ENCODE assay signal across 22 mouse cellular contexts in the genomic region with DNA sequence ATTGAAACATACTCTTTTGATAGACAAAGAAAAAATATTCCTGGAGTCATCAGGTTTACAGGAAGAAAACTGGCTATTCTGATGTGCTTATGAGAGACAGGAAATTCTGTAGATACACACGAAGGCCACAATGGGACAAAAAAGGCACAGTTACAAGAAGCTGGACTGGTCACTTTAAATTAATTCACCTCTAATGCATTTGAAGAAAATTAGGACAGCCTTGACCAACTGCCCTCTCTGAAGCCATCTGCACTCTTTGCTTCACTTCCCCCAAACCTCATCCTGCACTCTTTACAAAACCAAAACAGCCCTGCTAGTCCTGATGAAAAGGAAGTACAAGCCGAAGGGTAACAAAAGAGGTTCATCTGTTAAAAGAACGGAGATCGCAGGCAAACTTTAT.
A peak's percentile ranks its signal among the peaks of the same experiment; 100 is the strongest.
DNase-seq lines count a peak whose midpoint lies in the region; ATAC-seq lines count a peak whose summit lies in the region.
"Had no signal": no experiment of that assay in that cellular context is flagged by ENCODE, and none has a peak within 500 bp of the region (broad histone marks: within the 10 kb centered on the region; RNA-seq: fewer than 3 reads in every experiment).

No protein-coding gene starts in this region.

- no peak overlapping the region for H3K4me3 ChIP-seq in forebrain, embryonic 10.5 days
- H3K4me3 ChIP-seq: embryonic facial prominence, embryonic 13.5 days; forebrain, embryonic 15.5 days; heart, adult 2 months; heart, embryonic 15.5 days; hindbrain, embryonic 10.5 days; intestine, embryonic 15.5 days had no signal

- intact Hi-C loops in gastrocnemius, postnatal 36 days (cut with DNase I), result no loop called here

- whole genome bisulfite sequencing in forebrain, embryonic 10.5 days, result 70% methylated on average over 4 of the region's 4 CpGs

- no peak for DNase-seq in cerebellum, postnatal 4 days (ENCODE audit: low spot score in 2 of 2)
- DNase-seq in cerebellum, adult 11 months, result peak; percentile 38
- peak; percentile 41 for DNase-seq in cerebellum, adult 8-10 months
- DNase-seq in cerebellum, postnatal 14 days, result peak; percentile 21 to 40
- no peak for DNase-seq in forebrain, embryonic 10.5 days (ENCODE audit: extremely low spot score, low spot score)
- no peak for DNase-seq in embryo, embryonic 10 days (ENCODE audit: low spot score)
- DNase-seq in gastrocnemius, postnatal 36 days, result no peak
- DNase-seq: adrenal gland, postnatal 10 days; B cell, adult 2 months; gastrocnemius, postnatal 10 days; heart, adult 2 months; heart, postnatal 14 days; kidney, adult 18-20 months had no signal

- ATAC-seq in cerebellum, adult (ENCODE audit: insufficient number of reproducible peaks, low FRiP score, low TSS enrichment), result peak; percentile 66; the same call in 1 of the 2 replicates
- ATAC-seq: CD4-positive, CD25-positive, alpha-beta regulatory T cell, adult 4 months; forebrain, embryonic 15.5 days; intestine, embryonic 15.5 days had no signal

- H3K27ac ChIP-seq in forebrain, embryonic 10.5 days, result no peak overlapping the region
- H3K27ac ChIP-seq: embryonic facial prominence, embryonic 13.5 days; forebrain, embryonic 15.5 days; heart, adult 2 months; heart, embryonic 15.5 days; hindbrain, embryonic 10.5 days; hindbrain, embryonic 14.5 days; intestine, embryonic 15.5 days had no signal

- H3K4me1 ChIP-seq in forebrain, embryonic 10.5 days, result no peaks in the 10 kb centered on the region
- H3K4me1 ChIP-seq: embryonic facial prominence, embryonic 13.5 days; forebrain, embryonic 15.5 days; heart, embryonic 15.5 days; hindbrain, embryonic 10.5 days; intestine, embryonic 15.5 days had no signal

- no peaks in the 10 kb centered on the region for H3K27me3 ChIP-seq in forebrain, embryonic 10.5 days (ENCODE audit: poor library complexity, severe bottlenecking)
- H3K27me3 ChIP-seq: embryonic facial prominence, embryonic 13.5 days; forebrain, embryonic 15.5 days; heart, embryonic 15.5 days; intestine, embryonic 15.5 days had no signal

- no peaks in the 10 kb centered on the region for H3K36me3 ChIP-seq in forebrain, embryonic 10.5 days (replicated peaks)
- H3K36me3 ChIP-seq: embryonic facial prominence, embryonic 13.5 days; forebrain, embryonic 15.5 days; G1E; heart, embryonic 15.5 days; hindbrain, embryonic 10.5 days; intestine, embryonic 15.5 days had no signal

- no peaks in the 10 kb centered on the region for H3K9me3 ChIP-seq in forebrain, embryonic 10.5 days
- H3K9me3 ChIP-seq: embryonic facial prominence, embryonic 13.5 days; forebrain, embryonic 15.5 days; heart, embryonic 15.5 days; hindbrain, embryonic 10.5 days; intestine, embryonic 15.5 days had no signal

Comparison
In these comparisons a context has a peak if more than half of its experiments do, and no peak if none do; other contexts are left out.
1. DNase-seq: peak in cerebellum, adult 11 months (single experiment), cerebellum, adult 8-10 months (single experiment) and cerebellum, postnatal 14 days (2 of 2); none in cerebellum, postnatal 4 days (0 of 2), forebrain, embryonic 10.5 days (single experiment), embryo, embryonic 10 days (single experiment) and gastrocnemius, postnatal 36 days (0 of 2).